Mouse (Mus musculus) lung, adult 2 months (tissue): Measurements from ENCODE around the gene Plekha8.

Source experiments
- CTCF ChIP-seq: fragments of 200-500 bp; IDR thresholded peaks from 2 replicates; pipeline ENCODE4 v1.5.1; 2011; ENCODE audit warnings: mild to moderate bottlenecking, low read length, control low read depth; ENCODE audit not compliant: insufficient read depth
- POLR2A ChIP-seq: fragments of 200-500 bp; IDR thresholded peaks from 2 replicates; pipeline ENCODE4 v1.6.1; 2011; ENCODE audit warnings: low read depth, mild to moderate bottlenecking, control low read depth, low read length, borderline replicate concordance; ENCODE audit errors: extremely low read depth

DNA sequence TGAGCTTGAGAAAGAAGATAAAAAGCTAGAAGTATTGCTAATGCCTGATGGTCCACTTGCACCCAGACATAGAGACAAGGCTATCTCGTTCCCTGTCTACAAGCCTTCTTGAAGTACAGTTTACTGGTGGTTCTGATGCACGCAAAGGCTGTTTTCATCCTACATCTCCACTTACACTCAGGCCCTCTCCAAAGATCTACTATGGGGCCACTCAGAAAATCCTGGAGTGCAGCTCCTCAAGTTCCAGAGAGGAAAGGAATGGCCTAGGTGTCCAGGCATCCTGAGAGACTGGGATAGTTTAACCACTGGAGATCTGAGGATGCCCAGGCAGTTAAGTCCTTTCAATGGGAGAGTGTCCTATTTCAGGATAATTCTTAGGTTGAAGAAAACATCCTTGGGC lies 4.2 kb upstream of the Plekha8 start:
- TF ChIP-seq CTCF (no peak), POLR2A (no peak)
